Mouse (Mus musculus) heart, adult 2 months (tissue): ENCODE measurements around the gene Foxn3.

Experiments
- CTCF ChIP-seq: fragments of 200-600 bp; IDR thresholded peaks from 2 replicates; pipeline ENCODE4 v1.8.1; 2022; ENCODE audit warnings: antibody characterized with exemption, mild to moderate bottlenecking, moderate library complexity
- POLR2A ChIP-seq: fragments of 200-500 bp; IDR thresholded peaks from 2 replicates; pipeline ENCODE4 v1.6.1; 2011; ENCODE audit warnings: mild to moderate bottlenecking, low read depth, low read length, control low read depth; ENCODE audit not compliant: insufficient read depth

GRCm38 (mm10) chr12:99309937-99310336 is 253.4 kb downstream of the Foxn3 start:
- TF ChIP-seq CTCF (no peak), POLR2A (no peak)
